Mouse (Mus musculus) cerebellum, postnatal 4 days (tissue): ENCODE measurements around the gene Nck2.

Experiments used
- DNase-seq, 2 experiments: peaks; one replicate each; pipeline ENCODE4 v3.0.0; 2022; ENCODE audit warnings: low spot score in 2 of 2, mixed read lengths in 1 of 2

Gene Nck2

GRCm38 (mm10) chr1:43433853-43434252, 10.5 kb upstream of the Nck2 start:
- no peak for DNase-seq

- no peak for DNase-seq
Observed at GRCm38 (mm10) chr1:43436554-43436953, 7.8 kb upstream of the Nck2 start.

DNA sequence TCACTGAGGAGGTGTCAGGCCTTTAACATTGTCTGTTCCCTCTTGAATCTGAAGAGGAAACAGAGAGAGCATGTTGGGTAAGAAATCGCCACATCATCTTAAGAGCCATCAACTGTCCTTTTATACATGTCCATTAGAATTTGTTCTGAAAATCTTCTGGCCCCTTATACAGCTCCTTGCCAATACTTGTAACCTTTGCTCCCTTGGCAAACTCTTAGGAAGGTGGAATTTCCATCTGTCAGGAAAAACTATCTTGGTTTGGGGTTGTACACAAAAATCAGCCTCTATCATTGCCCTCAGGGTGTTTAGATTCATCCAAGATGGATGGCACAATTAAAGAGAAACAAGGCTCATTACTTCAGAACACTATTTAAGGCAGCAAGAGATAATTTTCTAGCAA, 5.1 kb upstream of the Nck2 start:
- DNase-seq, result no peak

DNA sequence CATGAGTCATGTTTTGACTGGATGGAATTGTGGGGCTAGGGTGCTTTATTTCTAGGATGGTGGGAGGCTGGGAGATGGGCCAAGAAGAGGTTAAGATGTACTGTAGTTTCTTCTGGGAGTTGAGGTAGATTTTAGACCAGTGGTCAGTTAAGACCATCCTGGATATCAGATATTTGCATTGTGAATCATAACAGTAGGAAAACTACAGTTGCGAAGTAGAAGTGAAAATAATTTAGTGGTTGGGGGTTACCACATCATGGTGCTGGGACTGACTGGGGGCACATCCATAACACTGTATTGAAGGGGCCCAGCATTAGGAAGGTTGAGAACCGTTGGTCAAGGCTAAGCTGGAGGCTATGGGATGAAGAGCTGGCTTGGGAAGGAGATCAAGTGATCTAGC, 1.8 kb upstream of the Nck2 start:
- DNase-seq, result no peak

DNA sequence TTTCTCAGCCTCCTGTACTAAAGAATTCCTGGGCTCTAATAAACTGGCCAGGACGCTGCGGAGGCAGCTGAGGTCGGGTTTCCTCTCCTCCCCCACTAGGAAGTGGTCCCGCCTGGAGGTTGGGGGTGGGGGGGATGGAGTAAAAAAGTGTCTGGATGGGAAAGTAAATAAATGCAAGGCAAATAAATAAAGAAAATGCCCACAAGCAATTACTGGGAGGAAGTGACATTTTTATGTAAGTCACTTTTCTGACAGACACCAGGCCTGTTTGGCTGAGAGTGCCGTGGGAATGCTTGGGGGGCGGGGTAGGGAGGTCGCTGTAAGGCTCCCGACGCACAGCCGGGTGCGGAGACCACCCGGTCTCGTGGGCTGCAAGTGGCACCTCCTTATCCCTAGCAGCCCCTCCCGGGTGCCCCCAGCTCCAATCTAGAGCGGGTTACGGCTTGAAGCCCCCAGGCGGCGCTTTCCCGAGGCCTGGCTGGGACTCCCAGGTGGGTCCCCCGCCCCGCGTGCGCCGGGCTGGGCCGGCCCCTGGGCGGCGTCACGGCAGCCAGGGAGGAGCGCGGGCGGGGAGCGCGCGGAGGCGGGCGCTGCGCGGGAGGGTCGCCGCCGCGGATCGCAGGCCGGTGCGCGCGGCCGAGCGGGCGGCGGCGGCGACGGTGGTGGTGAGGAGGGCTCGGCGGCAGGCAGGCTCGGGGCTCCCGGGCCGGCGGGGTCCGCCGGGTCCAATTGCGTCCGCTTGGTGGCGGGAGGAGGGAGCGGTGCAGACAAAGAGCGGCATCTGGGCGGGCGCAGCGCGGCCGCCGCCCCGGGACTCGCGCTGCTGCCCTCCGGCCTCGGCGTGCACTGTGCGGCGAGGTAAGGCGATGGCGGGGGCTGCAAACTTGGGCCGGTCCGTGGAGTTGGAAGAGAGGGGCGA, 1.1 kb downstream of the Nck2 start:
- peak; percentile 37 to 75 for DNase-seq

DNA sequence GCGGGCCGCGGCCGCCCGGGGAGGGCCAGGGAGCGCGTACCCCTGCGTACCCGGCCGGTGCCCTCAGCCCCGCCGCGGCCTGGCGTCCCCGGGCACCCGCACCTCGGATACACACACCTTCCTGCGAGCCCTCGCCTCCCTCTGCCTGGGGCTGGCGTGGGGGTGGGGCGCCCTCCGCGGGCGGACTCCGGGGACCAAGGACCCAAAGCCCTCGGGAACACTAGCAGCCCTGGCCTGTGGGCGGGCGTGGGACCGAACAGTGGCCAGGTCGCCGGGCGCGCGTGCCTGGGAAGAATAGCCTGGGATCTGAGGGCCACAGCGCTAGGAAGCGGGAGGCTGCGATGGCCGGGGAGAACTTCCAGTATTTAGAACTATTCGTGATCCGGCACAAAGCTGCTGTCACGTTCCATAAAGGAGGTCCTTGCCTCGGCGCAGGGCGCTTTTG, 1.7 kb downstream of the Nck2 start:
- peak; percentile 28 to 58 for DNase-seq

- peak in 1 of 2 experiments; percentile 24 for DNase-seq
Observed at GRCm38 (mm10) chr1:43446731-43447601, 2.6 kb downstream of the Nck2 start.

GRCm38 (mm10) chr1:43447602-43448287, 3.4 kb downstream of the Nck2 start:
- no peak for DNase-seq

DNA sequence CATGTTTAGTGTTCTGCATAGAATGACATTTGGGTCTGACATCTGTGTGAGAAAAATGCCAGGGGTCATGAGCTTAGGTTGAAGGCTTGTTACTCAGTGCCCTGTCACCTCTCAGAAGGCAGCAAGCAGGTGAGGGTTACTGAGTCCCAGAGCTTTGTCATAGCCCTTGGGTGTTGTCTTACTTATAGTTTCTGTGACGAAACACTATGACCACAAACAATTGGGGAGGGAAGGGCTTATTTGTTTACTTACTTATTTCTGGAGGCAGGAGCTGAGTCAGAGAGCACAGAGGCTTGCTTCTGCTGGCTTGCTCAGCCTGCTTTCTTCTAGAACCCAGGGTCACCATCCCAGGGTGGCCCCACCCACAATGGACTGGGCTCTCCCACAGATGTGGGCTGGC, 6.4 kb downstream of the Nck2 start:
- no peak for DNase-seq

GRCm38 (mm10) chr1:43453683-43454082, 9.3 kb downstream of the Nck2 start:
- DNase-seq, result no peak

DNA sequence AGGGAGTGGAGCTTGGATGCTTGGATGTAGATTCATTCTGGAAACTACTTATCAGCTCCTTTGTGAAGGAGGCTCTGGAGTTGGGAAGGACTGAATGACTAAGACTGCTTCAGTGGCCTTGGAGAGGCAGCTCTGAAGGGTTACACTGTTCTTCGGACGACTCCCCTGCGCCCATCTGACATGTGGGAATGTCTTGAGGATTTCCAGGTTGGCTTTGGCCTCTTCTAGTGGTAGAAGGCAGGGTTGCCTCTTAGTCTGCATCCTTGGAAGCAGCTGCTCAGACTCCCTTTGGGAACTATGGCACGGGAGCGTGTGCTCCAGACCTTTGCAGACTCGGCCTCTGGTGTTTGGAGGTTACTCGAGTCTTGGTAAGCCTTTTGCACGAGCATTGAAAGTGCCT, 10.4 kb downstream of the Nck2 start:
- DNase-seq, result no peak

GRCm38 (mm10) chr1:43455196-43455595, 10.8 kb downstream of the Nck2 start:
- DNase-seq, result no peak

DNA sequence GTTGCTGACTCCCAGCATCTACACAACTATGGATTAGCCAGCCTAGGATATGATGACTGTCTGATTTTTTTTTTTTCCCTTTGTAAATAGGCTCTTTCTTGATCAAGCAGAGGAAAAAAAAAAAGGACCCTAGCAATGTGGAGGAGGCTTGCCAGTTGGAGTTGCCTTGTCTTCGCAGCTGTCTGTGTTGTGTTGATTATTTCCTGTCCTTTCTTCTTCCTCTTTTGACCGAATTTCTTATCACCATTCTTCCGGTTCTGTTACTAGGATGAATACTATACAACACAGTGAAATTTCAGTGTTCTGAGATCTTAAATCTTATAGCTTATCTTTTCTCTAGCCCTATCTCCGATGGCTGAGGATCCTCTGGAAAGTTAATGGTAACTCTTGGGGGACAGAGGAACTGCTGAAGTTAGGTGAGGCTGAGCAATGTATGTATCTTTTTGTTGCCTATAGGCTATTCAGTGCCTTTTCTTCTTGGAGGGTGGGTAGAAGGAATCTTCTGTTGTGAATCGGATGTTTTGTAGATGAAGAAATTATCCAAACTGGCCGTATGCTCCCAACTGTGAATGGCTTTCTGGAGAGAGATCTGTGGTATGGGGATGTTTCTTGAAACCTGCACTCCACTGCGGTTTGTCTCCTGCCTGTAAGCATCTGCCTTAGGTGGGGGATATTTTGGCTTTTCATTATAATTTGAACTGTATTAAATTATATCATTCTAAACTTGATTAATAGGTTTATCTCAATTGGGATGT, 12.8 kb downstream of the Nck2 start:
- no peak for DNase-seq

DNA sequence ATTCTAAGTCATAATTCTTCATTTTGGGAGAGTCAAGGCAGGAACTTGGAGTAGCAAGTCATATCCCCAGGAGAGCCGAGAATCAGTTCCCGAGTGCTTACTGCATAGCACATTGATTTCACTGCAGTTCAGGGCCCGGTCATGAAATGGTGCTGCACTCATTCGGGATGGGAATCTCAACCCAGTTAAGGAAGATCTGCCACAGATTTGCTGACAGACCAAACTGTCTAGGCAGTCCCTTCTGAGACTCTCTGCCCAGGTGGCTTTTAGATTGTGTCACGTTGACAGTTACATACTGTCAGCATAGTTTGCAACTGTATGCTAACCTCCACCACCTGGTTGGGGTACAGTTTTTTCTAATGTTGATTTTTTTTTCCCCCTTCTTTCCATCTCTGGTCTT, 16.1 kb downstream of the Nck2 start:
- DNase-seq, result no peak

DNA sequence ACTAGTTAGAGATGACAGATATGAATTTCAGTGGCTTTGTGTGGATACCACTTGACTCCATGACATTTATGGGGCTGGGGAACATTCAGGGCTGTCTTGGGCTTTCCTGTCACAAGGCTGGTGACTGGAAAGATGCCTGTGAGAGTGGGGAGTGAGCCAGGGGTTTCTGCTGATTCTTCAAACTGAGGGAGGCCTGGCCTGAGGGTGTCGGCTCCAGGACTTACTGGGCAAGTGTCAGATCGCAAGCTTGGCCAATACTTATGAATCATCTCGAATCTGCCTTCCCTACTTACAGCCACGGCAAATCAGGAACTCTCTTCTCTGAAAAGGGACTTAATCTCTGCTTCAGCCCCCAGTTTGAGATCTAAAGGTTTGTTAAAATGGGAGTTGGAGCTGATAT, 18.3 kb downstream of the Nck2 start:
- no peak for DNase-seq

DNA sequence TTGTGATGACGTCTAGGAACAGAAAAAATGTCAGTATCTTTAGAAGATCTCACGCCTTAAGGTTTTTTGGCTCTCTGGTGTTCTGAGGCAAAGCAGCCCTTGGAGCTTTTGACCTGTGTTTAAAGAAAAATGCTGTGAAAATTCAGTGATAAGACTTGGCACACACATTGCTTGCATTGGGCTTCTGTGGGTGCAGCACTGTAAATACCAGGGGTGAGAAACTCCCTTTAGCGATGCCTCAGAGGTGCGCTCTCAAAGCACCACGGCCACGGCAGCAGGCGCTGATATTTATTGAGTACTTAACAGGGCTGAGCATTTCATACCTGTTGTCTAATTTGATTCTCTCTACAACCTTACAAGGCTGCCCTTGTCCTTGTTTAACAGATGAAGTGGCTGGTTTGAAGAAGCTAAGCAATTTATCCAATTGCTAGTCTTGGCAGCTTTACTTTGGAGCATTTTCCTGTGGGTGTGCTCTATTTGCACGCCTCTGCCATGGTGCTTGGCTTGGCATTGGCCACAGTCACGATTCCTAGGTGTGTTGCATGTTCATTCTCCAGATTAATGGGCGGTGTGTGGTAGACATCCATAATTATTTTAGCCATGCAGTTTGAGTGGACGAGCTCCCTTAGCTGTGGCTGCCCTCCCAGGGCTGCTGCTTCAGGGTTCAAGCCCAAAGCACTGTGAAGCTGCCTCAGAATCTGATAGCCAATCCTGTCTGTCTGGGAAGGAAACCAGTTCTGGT, 19.7 kb downstream of the Nck2 start:
- DNase-seq, result no peak

- DNase-seq, result no peak
Observed at GRCm38 (mm10) chr1:43464976-43465375, 20.6 kb downstream of the Nck2 start.

- no peak for DNase-seq
Observed at GRCm38 (mm10) chr1:43465957-43466624, 21.7 kb downstream of the Nck2 start.

DNA sequence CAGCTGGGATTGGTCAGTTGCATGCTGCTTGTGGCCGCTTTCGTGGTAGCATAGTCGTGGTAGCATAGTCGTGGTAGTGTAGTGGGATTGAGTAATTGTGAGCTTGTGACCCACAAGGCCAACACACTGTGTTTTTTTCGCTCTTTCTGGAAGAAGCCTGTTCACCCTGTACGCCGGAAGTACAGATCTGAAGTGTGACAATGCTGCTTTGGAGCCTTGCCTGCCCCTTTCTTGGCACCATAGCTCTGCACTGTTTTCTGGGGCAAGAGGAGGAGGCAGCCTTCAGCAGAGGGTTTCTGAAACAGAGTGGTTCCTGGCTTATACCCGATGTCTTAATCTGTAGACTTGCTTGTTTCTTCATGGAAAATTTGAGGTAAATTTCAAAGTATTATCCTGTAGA, 23.3 kb downstream of the Nck2 start:
- DNase-seq, result no peak

DNA sequence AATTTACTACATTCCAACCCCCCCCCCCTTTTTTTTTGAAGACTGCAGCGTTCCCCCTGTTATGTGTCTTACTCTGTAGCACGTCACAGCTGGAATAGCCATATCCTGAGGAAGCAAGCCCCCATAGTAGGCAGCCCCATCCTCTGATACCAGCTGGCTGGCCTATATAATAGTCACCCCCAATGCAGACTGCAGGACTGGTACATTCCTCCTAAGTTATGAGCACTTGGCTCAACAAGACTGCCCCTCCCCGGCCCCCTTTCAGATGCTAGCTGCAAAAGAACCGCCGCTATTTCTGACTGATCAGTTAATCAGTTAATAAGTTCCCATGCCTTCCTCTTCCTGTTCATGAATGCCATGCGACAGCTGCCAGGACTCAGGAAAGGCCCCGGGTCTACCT, 23.8 kb downstream of the Nck2 start:
- DNase-seq, result no peak
